Mouse (Mus musculus): ENCODE results near the gene Pwp2. TPM values are rescaled to one million over a fixed set of nuclear protein-coding genes. Genes with fewer than 3 reads are reported as not detected.

The Pwp2 gene
- polyA plus RNA-seq, 1 experiment from 2014 or later, result 15.5 TPM

DNA sequence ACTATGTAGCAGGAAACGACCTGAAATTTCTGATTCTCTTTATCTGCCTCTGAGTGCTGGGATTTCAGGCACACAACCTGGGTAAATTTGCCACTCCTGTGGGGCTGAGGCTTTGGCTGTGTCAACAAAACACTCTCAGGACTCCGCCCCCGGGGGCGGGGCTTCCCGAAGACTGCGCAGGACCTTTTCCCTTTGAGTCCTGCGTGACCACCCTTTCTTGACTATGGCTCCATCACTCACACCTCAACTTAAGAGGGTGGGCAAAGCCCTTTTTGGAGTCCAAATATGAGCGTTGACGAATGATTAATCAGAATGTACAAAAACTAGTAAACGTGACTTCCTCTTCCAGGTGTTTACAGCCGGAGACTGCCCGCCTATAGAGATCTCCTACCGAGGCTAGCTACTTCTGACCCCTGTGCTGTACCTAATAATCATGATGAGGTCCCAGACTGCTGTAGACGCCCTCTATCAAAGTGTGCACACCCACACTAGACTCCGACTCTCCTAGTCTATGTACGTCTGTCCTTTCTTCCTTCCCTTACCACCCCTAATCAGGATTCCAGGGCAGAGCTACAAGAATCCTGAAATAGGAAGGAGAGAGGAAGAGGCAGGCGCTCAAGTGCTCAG lies 25.6 kb downstream of the Pwp2 start:
- peaks cover 12% of the 10 kb centered on the region for H3K4me1 ChIP-seq (ENCODE audit: control insufficient read depth, insufficient read depth, low read length)
- H3K9me3 ChIP-seq (replicated peaks; ENCODE audit: control insufficient read depth, low read length), result no peaks in the 10 kb centered on the region
- H3K4me3 ChIP-seq (replicated peaks; ENCODE audit: low read length), result peak overlapping the region; percentile 3
- H3K9ac ChIP-seq (ENCODE audit: low read length), result peak overlapping the region; percentile 30
- 12% methylated on average over 17 of the region's 17 CpGs for WGBS
- peak overlapping the region; percentile 47 for H3K27ac ChIP-seq (ENCODE audit: low read length)
- no peaks in the 10 kb centered on the region for H3K27me3 ChIP-seq (ENCODE audit: control insufficient read depth, insufficient read depth, low read length)
- peak overlapping the region; percentile 36 for H3K4me2 ChIP-seq (ENCODE audit: low read depth, low read length)
- ATAC-seq (ENCODE audit: insufficient read depth, low FRiP score), result peak; percentile 53; the same call in 1 of the 2 replicates
- H3K36me3 ChIP-seq (ENCODE audit: control insufficient read depth, insufficient read depth, low read length), result peaks cover 9% of the 10 kb centered on the region; the same call in 1 of the 2 replicates

DNA sequence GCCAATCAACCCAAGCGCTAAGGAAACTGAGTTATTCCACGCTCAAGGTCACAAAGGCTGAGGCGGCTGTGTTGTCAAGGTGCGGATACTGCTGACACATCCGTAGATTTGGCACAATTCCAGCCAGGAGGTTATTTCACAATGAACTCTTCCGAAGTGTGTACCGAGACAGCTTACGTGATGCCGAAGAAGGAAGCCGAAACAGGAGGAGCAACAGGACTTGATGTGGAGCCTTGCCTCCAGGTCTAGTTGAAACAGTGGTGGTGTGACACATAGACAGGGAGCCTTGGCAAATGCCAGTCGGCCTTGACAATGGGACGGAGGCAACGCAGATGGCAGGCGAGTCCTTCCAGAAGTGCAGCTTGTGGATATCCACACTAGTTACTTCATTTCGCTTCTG lies 26.9 kb downstream of the Pwp2 start:
- 69% methylated on average over 15 of the region's 15 CpGs for WGBS
- peaks cover 2% of the 10 kb centered on the region; the same call in 1 of the 2 replicates for H3K36me3 ChIP-seq (ENCODE audit: control insufficient read depth, insufficient read depth, low read length)
- H3K4me1 ChIP-seq (ENCODE audit: control insufficient read depth, insufficient read depth, low read length), result peaks cover 12% of the 10 kb centered on the region
- no peak overlapping the region for H3K9ac ChIP-seq (ENCODE audit: low read length)
- no peak overlapping the region for H3K27ac ChIP-seq (ENCODE audit: low read length)
- H3K4me2 ChIP-seq (ENCODE audit: low read depth, low read length), result no peak overlapping the region
- H3K27me3 ChIP-seq (ENCODE audit: control insufficient read depth, insufficient read depth, low read length), result no peaks in the 10 kb centered on the region
- H3K9me3 ChIP-seq (replicated peaks; ENCODE audit: control insufficient read depth, low read length), result no peaks in the 10 kb centered on the region
- H3K4me3 ChIP-seq (replicated peaks; ENCODE audit: low read length), result no peak overlapping the region
- ATAC-seq (ENCODE audit: insufficient read depth, low FRiP score), result no peak

- ATAC-seq (ENCODE audit: insufficient read depth, low FRiP score), result no peak
- Histone ChIP-seq H3K36me3 (ENCODE audit: control insufficient read depth, insufficient read depth, low read length) (no peaks in the 10 kb centered on the region), H3K27ac (ENCODE audit: low read length) (no peak overlapping the region), H3K27me3 (ENCODE audit: control insufficient read depth, insufficient read depth, low read length) (no peaks in the 10 kb centered on the region), H3K4me3 (replicated peaks; ENCODE audit: low read length) (no peak overlapping the region), H3K9me3 (replicated peaks; ENCODE audit: control insufficient read depth, low read length) (no peaks in the 10 kb centered on the region), H3K9ac (ENCODE audit: low read length) (no peak overlapping the region), H3K4me2 (ENCODE audit: low read depth, low read length) (no peak overlapping the region), H3K4me1 (ENCODE audit: control insufficient read depth, insufficient read depth, low read length) (peaks cover 12% of the 10 kb centered on the region)
- WGBS, result 53% methylated on average over 6 of the region's 6 CpGs
Observed at GRCm38 (mm10) chr10:78156926-78157325, 28.0 kb downstream of the Pwp2 start.

DNA sequence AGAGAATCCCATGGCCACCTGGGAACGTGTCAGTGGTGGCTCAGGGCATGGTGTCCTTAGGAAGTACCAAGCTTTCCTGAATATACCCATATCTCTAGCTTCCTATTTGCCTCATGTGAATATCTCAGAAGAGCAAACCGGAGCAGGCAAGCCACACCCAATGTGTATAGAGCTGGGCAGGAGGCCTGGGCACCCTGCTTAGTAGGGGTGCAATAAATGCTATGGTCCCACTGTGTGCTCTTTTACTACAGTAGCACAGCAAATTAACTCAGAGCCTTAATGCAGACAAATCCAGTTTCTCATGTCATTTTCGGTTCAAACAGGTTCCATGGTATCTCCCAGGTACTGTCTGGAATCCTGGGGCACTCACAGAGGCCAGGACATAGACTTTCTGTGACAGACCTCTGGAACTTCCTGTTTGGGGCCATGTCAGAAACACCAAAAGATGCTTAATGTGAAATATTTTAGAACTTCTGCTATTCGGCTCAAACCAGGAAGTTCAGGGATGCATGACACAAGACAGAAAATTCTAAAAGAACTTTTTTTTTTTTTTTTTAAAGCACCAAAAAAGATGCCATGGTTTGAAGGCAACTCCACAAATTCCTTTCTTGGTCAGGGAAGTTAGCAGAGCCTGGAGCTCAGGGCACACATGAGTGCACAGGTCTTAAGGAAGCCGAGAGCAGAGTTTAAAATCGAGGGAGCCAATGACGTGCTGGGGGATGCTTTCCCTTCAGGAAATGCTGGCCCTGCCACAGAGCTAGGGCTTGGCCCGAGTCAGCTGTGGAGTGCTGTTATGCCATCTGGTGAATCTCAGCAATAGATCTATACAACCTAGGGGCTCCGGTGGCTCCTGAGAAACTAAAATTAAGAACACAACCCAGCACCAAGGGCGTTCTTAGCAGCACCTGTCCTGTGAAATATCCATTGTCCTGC lies 35.8 kb downstream of the Pwp2 start:
- no peak overlapping the region for H3K9ac ChIP-seq (ENCODE audit: low read length)
- H3K4me2 ChIP-seq (ENCODE audit: low read depth, low read length), result no peak overlapping the region
- no peaks in the 10 kb centered on the region for H3K4me1 ChIP-seq (ENCODE audit: control insufficient read depth, insufficient read depth, low read length)
- 62% methylated on average over 10 of the region's 10 CpGs for WGBS
- no peaks in the 10 kb centered on the region for H3K9me3 ChIP-seq (replicated peaks; ENCODE audit: control insufficient read depth, low read length)
- peak overlapping the region; percentile 9; the same call in 1 of the 2 replicates for H3K27ac ChIP-seq (ENCODE audit: low read length)
- no peaks in the 10 kb centered on the region for H3K27me3 ChIP-seq (ENCODE audit: control insufficient read depth, insufficient read depth, low read length)
- no peak for ATAC-seq (ENCODE audit: insufficient read depth, low FRiP score)
- no peak overlapping the region for H3K4me3 ChIP-seq (replicated peaks; ENCODE audit: low read length)
- H3K36me3 ChIP-seq (ENCODE audit: control insufficient read depth, insufficient read depth, low read length), result no peaks in the 10 kb centered on the region

DNA sequence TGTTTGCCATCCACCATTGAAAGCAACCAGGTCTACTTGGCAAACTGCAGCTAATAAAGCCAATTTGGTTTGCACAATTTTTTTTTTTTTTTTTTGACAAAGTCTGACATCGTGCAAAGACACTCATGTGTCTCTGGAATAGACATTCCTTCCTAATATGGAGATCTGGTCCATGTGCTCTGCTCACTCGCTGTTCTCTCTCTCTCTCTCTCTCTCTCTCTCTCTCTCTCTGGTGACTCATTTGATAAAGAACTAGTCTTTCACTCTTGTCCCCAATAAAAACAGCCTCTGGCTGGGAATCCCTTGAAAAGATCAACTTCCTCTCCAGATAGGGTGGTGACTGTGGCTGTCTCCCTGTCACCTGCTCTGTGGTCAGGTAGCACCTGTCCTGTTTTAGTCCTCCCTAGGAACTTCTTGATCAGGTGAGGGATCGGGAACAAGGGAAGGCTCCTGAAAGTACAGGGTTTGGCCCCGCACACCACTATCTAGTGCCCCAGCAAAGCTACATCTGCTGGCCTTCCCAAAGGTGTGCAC lies 37.0 kb downstream of the Pwp2 start:
- WGBS, result 66% methylated on average over 4 of the region's 4 CpGs
- ATAC-seq (ENCODE audit: insufficient read depth, low FRiP score), result no peak
- no peaks in the 10 kb centered on the region for H3K27me3 ChIP-seq (ENCODE audit: control insufficient read depth, insufficient read depth, low read length)
- H3K36me3 ChIP-seq (ENCODE audit: control insufficient read depth, insufficient read depth, low read length), result no peaks in the 10 kb centered on the region
- 0 out of 2 replicates have a peak overlapping the region, but pooled peaks have one; percentile 9 for H3K27ac ChIP-seq (ENCODE audit: low read length)
- no peak overlapping the region for H3K9ac ChIP-seq (ENCODE audit: low read length)
- no peaks in the 10 kb centered on the region for H3K9me3 ChIP-seq (replicated peaks; ENCODE audit: control insufficient read depth, low read length)
- no peak overlapping the region for H3K4me2 ChIP-seq (ENCODE audit: low read depth, low read length)
- H3K4me1 ChIP-seq (ENCODE audit: control insufficient read depth, insufficient read depth, low read length), result no peaks in the 10 kb centered on the region
- no peak overlapping the region for H3K4me3 ChIP-seq (replicated peaks; ENCODE audit: low read length)

DNA sequence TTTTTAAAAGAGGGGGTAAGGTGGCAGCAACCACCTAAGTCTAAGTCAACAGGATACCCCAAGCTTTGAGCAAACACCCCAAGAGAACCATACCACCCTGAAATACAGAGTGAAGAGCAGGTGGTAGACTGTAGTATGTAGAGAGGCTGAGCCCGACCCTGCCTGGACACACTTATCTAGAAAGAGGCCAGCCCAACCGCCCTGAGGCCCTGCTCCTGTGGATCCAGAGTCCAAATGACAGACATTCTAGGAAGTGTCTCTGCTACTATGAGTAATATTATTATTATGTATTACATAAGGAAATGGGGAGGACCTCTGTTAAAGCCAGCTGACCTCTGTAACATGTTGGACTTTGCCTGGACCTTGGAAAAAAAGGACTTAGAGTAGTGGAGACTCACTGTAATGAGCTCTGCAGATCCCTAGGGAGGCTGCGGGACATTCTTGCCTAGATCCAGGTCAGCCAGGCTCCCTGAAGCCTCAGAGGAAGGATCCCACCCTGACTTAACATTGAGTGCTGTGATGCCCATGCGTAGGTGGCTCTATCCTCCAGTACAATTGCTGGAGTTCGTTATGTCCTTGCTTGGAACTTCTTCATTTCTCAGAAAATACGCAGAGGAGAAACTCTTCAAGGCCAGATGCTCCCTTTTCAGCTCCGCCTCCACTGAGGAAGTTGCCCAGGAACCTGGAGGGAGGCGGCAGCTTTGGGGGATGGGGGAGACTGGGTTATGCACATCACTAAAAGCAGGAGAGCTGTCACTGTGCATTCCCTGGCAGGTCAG lies 41.0 kb downstream of the Pwp2 start:
- WGBS, result 43% methylated on average over 8 of the region's 8 CpGs
- Histone ChIP-seq H3K9ac (ENCODE audit: low read length) (no peak overlapping the region), H3K4me2 (ENCODE audit: low read depth, low read length) (no peak overlapping the region), H3K36me3 (ENCODE audit: control insufficient read depth, insufficient read depth, low read length) (no peaks in the 10 kb centered on the region), H3K27me3 (ENCODE audit: control insufficient read depth, insufficient read depth, low read length) (no peaks in the 10 kb centered on the region), H3K4me1 (ENCODE audit: control insufficient read depth, insufficient read depth, low read length) (peaks cover 11% of the 10 kb centered on the region), H3K9me3 (replicated peaks; ENCODE audit: control insufficient read depth, low read length) (no peaks in the 10 kb centered on the region), H3K27ac (ENCODE audit: low read length) (no peak overlapping the region), H3K4me3 (replicated peaks; ENCODE audit: low read length) (no peak overlapping the region)
- ATAC-seq (ENCODE audit: insufficient read depth, low FRiP score), result peak; percentile 27; the same call in 1 of the 2 replicates

DNA sequence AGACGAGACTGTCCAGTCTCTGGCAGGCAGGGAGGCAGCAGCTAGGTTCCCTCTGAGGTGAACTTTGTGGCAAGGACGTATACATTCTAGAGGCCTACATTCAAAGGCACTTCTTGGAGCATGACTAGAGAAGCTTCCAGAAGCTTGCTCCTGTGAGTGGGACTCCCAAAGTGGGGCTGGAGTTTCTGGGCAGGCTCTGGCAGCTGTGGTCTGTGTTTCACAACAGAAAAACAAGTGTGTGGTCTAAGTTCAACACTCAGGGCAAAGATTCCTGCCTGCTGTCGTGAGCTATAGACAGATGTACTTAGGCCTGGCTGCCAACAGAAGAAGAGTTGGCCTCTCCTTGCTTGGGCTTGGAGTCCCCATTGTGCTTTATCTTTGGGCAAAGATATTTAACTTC lies 44.1 kb downstream of the Pwp2 start:
- peaks cover 21% of the 10 kb centered on the region for H3K4me1 ChIP-seq (ENCODE audit: control insufficient read depth, insufficient read depth, low read length)
- H3K4me2 ChIP-seq (ENCODE audit: low read depth, low read length), result no peak overlapping the region
- no peaks in the 10 kb centered on the region for H3K36me3 ChIP-seq (ENCODE audit: control insufficient read depth, insufficient read depth, low read length)
- no peak for ATAC-seq (ENCODE audit: insufficient read depth, low FRiP score)
- H3K9ac ChIP-seq (ENCODE audit: low read length), result no peak overlapping the region
- WGBS, result 68% methylated on average over 3 of the region's 3 CpGs
- no peaks in the 10 kb centered on the region for H3K9me3 ChIP-seq (replicated peaks; ENCODE audit: control insufficient read depth, low read length)
- no peak overlapping the region for H3K4me3 ChIP-seq (replicated peaks; ENCODE audit: low read length)
- no peak overlapping the region for H3K27ac ChIP-seq (ENCODE audit: low read length)
- no peaks in the 10 kb centered on the region for H3K27me3 ChIP-seq (ENCODE audit: control insufficient read depth, insufficient read depth, low read length)

GRCm38 (mm10) chr10:78140251-78140600 lies 44.7 kb downstream of the Pwp2 start:
- no peak overlapping the region for H3K27ac ChIP-seq (ENCODE audit: low read length)
- no peaks in the 10 kb centered on the region for H3K36me3 ChIP-seq (ENCODE audit: control insufficient read depth, insufficient read depth, low read length)
- H3K4me2 ChIP-seq (ENCODE audit: low read depth, low read length), result no peak overlapping the region
- no peaks in the 10 kb centered on the region for H3K9me3 ChIP-seq (replicated peaks; ENCODE audit: control insufficient read depth, low read length)
- peaks cover 26% of the 10 kb centered on the region for H3K4me1 ChIP-seq (ENCODE audit: control insufficient read depth, insufficient read depth, low read length)
- H3K4me3 ChIP-seq (replicated peaks; ENCODE audit: low read length), result no peak overlapping the region
- H3K9ac ChIP-seq (ENCODE audit: low read length), result no peak overlapping the region
- ATAC-seq (ENCODE audit: insufficient read depth, low FRiP score), result no peak
- 88% methylated on average over 1 of the region's 1 CpGs for WGBS
- H3K27me3 ChIP-seq (ENCODE audit: control insufficient read depth, insufficient read depth, low read length), result no peaks in the 10 kb centered on the region

All from stomach, embryonic 16.5 days (tissue).